Mouse (Mus musculus): ENCODE measurements around the gene Rapgef4.

GRCm38 (mm10) chr2:72203609-72204008, 222.6 kb downstream of the Rapgef4 start:
- TF ChIP-seq POLR2A (IDR thresholded peaks at IDR 0.05; ENCODE audit: borderline replicate concordance, extremely low read depth, low read depth, low read length) (no peak), CTCF (IDR thresholded peaks at IDR 0.05; ENCODE audit: insufficient read depth, low read length) (peak; percentile 80)
